Mouse (Mus musculus) stomach, embryonic 15.5 days (tissue): ENCODE measurements around the gene Als2cr12. TPM values are rescaled to one million over a fixed set of nuclear protein-coding genes. Genes with fewer than 3 reads are reported as not detected.
"Not testable (repeated sequence)": the region's sequence is repeated elsewhere in the genome, so short reads cannot be mapped to it uniquely, and the experiment has no call there.

Experiments used
- ATAC-seq: fragments of 200-750 bp; cut with Nextera tagmentation; 2 replicates; pipeline ENCODE4 v1.8.0; 2017; ENCODE audit warnings: low read depth, moderate number of reproducible peaks, moderate TSS enrichment; ENCODE audit not compliant: insufficient read depth, low FRiP score
- H3K27ac ChIP-seq: fragments of 300-500 bp; sonication (generic); 2 replicates; pipeline ENCODE4 v1.5.1; 2015; ENCODE audit warnings: mild to moderate bottlenecking, inconsistent platforms
- H3K27me3 ChIP-seq: fragments of 300-500 bp; sonication (generic); replicated peaks from 2 replicates; pipeline ENCODE4 v1.6.1; 2015; ENCODE audit warnings: inconsistent platforms
- H3K36me3 ChIP-seq: fragments of 300-500 bp; sonication (generic); 2 replicates; pipeline ENCODE4 v1.6.1; 2015; ENCODE audit warnings: inconsistent platforms
- H3K4me1 ChIP-seq: fragments of 300-500 bp; sonication (generic); 2 replicates; pipeline ENCODE4 v1.6.1; 2015; ENCODE audit warnings: inconsistent platforms
- H3K4me2 ChIP-seq: fragments of 300-500 bp; sonication (generic); 2 replicates; pipeline ENCODE4 v1.6.1; 2015; ENCODE audit warnings: mild to moderate bottlenecking, inconsistent platforms
- H3K4me3 ChIP-seq: fragments of 300-500 bp; sonication (generic); replicated peaks from 2 replicates; pipeline ENCODE4 v1.5.1; 2015; ENCODE audit warnings: inconsistent platforms
- H3K9ac ChIP-seq: fragments of 300-500 bp; sonication (generic); 2 replicates; pipeline ENCODE4 v1.6.1; 2015; ENCODE audit warnings: inconsistent platforms
- H3K9me3 ChIP-seq: fragments of 300-500 bp; sonication (generic); 2 replicates; pipeline ENCODE4 v1.6.1; 2016; ENCODE audit warnings: inconsistent platforms
- WGBS: fragments of 180-500 bp; shearing (Covaris S2); methylation state at CpG from one replicate; pipeline ENCODE4 v1.1.7; 2015; 5-methylcytosine and 5-hydroxymethylcytosine counted together
- polyA plus RNA-seq: library from polyadenylated mRNA; unstranded; fragments of >200 nt; fragmentation: Nextera tagmentation; extraction: Ambion mirVana; gene quantifications from 2 replicates; pipeline ENCODE4 v1.2.1, GENCODE M21; 2015

Gene Als2cr12
- polyA plus RNA-seq, 1 experiment from 2014 or later = 0.18 TPM

DNA sequence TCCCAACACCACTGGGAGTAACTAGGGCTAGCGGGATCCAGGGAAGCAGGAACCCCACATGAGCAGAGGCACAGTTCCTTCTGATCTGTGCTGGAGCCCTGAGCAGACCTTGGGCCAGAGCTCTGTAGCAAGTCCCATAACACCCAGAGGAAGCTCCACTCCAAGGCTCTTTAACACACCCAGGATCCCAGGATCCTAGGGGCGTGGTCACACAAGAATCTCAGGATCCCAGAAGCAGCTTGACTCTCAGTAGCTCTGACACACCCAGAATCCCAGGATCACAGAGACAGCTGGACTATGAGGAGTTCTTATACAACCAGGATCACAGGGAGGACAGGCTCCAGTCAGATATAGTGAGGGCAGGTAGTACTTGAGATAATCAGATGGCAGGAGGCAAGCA, 23.7 kb downstream of the Als2cr12 start:
- H3K27ac ChIP-seq = no peak overlapping the region

DNA sequence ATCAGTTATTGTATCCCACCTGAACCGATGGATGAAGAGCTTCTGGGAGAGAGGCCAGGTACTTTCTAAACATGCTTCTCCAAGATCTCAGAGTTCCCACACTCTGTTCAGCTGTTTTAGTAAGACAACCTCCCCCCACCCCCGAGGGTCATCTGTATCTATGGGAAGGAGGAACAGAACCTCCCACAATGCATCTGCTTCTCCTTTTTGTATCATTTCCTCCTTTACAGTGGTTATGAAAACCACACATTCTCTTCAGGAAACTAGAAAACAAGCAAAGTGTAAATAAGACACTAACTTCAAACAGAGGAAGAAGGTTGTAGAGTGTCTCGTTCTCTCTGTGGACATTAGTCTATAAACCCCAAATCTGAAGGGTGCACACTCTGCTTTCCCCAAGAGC, 26.2 kb downstream of the Als2cr12 start:
- not testable (repeated sequence) for ATAC-seq, H3K4me3 ChIP-seq, H3K9ac ChIP-seq, H3K27me3 ChIP-seq, H3K4me1 ChIP-seq, H3K9me3 ChIP-seq, H3K4me2 ChIP-seq, H3K36me3 ChIP-seq, H3K27ac ChIP-seq
- 74% methylated on average over 3 of the region's 3 CpGs for WGBS

More for the DNA sequence above, 23.7 kb downstream of the Als2cr12 start:
- H3K9me3 ChIP-seq = no peaks in the 10 kb centered on the region
- H3K27me3 ChIP-seq = no peaks in the 10 kb centered on the region
- H3K4me1 ChIP-seq = no peaks in the 10 kb centered on the region
- no peak overlapping the region for H3K9ac ChIP-seq
- H3K4me2 ChIP-seq = no peak overlapping the region
- no peak overlapping the region for H3K4me3 ChIP-seq
- ATAC-seq = no peak
- 79% methylated on average over 2 of the region's 2 CpGs for WGBS
- no peaks in the 10 kb centered on the region for H3K36me3 ChIP-seq

DNA sequence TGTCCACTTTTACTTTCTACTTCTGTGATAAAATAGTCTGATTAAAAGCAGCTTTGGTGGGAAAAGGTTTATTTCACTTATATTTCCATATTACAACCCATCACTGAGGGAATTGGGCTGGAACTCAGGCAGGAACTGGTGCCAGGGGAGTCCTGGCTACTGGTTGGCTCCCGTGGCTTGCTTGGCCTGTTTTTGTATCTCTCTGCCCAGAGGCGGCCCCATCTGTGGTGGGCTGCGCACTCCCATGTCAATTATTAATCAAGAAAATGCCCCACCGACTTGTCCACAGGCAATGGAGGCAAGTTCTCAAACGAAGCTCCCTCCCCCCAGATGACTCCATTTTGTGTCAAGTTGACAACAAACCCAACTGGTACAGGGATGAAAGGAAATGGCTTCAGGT, 27.6 kb downstream of the Als2cr12 start:
- Histone ChIP-seq H3K9me3 (no peaks in the 10 kb centered on the region), H3K4me3 (no peak overlapping the region), H3K27ac (no peak overlapping the region), H3K27me3 (no peaks in the 10 kb centered on the region), H3K9ac (no peak overlapping the region), H3K4me2 (no peak overlapping the region), H3K36me3 (no peaks in the 10 kb centered on the region), H3K4me1 (no peaks in the 10 kb centered on the region)
- WGBS = 84% methylated on average over 5 of the region's 5 CpGs
- ATAC-seq = no peak

DNA sequence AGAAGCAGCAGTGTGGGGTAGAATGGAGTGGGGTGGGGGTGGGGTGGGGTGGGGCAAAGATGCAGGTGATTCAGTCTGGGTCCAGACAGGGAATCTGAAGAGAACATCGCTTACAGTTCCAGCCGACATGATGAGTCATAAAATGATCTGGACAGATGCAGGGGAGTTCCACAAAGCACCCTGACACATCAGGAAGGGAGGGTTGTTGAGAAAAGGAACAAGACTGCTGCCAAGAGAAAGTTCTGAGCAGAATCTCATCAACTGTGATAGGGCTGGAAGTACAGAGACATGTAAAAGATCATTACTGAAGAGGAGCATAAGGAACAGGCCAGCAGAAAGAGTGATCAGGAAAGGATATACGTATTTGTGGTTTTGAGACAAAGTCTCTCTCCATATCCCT, 32.4 kb downstream of the Als2cr12 start:
- H3K4me3 ChIP-seq, H3K27me3 ChIP-seq, H3K27ac ChIP-seq, H3K4me1 ChIP-seq, H3K4me2 ChIP-seq, H3K36me3 ChIP-seq, H3K9ac ChIP-seq, ATAC-seq, H3K9me3 ChIP-seq: not testable (repeated sequence)
- WGBS = 82% methylated on average over 3 of the region's 3 CpGs

DNA sequence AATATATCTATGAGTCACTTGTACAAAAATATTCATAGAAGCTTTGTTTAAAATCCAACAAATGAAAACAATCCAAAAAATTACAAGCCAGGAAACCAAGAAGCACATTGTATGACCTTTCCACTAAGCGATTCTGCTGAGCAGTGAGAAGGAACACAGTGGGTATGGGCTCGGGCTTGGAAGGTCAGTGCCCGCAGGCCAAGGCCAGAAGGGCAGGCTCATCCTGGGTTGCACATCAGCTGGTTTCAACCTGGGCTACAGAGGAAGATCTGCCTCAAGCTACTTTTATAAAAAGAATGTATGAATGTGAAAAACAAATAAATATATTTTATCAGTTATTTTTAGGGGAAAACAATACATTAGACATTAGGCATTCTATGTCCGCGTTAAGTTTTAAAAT, 33.1 kb downstream of the Als2cr12 start:
- H3K9me3 ChIP-seq, ATAC-seq, H3K4me1 ChIP-seq, H3K9ac ChIP-seq, H3K27me3 ChIP-seq, H3K4me3 ChIP-seq, H3K4me2 ChIP-seq, H3K27ac ChIP-seq, H3K36me3 ChIP-seq: not testable (repeated sequence)
- 91% methylated on average over 5 of the region's 5 CpGs for WGBS

DNA sequence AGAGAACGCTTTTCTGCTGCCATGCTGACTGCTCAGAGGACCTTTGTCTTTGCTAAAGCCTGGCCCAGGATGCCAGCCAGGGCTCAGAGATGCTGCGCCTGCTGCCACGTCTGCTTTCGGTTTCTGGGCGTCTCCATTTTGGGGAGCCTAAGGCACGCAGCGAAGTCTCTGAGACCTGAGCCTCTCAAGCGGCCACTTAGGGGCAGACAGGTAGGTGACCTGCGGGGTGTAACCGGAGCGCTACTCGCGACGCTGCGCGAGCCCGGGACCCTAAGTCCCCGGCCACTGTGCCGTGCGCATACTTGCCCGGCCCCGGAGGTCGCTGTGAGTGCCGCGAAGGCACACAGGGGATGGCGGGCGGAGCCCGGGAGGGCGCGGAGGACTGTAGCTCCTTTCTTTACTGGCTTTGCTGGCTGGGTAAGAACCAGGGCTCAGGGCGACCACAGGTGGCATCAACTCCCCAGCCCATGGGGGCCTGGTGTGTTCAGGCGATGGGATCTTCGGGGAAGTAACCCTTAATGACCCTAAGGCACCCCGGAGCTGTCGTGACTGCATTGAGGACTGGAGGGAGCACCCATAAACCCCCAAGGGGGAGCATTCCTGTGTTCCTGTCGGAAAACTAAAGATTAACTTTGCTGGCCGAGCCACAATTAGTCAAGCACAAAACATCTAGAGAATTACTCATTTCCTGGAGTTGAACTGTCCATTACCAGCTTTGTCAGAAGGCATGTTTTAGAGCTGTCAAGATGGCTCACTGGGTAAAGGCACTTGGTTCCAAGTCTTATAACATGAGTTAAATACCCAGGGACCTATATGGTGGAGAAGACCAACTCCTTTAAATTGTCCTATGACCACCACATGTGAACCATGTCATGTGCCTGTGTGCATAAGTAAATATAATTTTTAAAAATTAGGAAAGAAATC, 43.0 kb downstream of the Als2cr12 start:
- ATAC-seq = peak; percentile 56; the same call in 1 of the 2 replicates
- 2% methylated on average over 37 of the region's 37 CpGs for WGBS

DNA sequence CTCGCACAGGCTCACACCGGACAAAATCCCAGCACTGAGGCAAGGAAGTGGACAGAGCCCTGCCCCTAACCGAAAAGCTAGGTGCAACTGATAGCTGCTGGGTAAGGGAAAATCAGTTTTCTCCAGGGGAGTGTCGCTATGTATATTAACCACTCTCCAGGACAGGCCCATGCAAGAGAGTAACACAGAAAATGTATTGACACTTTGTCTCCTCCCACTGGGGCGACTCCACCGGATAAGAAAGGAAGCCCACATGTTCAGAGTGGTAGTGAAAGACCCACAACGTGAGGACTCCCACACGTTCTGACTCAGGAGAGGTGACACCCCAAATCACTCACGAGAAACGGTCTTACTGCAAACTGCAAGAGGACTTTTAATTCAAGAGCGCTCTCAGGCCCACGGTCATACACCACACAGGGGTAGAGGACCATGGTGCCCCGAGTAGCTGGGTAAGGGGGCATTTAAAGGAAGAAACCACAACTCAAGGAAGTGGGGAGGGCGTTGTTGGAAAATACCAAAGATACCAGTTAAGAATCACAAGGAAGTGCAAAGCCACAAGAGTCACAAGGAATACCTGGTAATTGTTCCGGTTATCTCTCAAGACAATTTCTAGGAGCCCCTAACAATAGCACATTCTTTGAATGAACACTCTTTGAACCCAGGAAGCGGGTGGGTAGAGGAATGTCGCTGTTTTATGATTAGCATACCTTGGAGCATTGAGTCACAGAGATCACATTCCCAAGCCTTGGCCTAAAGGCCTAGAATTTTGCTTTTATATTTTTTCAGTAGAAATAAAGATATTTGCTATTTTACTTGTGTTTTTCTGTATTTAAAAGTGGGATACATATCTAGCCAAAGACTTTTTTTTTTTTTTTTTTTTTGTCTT, 44.0 kb downstream of the Als2cr12 start:
- not testable (repeated sequence) for H3K9ac ChIP-seq, H3K27me3 ChIP-seq, H3K4me1 ChIP-seq, ATAC-seq, H3K36me3 ChIP-seq, H3K9me3 ChIP-seq, H3K27ac ChIP-seq
- 81% methylated on average over 17 of the region's 17 CpGs for WGBS
- peak overlapping the region; percentile 70 for H3K4me3 ChIP-seq
- peak overlapping the region; percentile 82 for H3K4me2 ChIP-seq

More for the DNA sequence above, 43.0 kb downstream of the Als2cr12 start:
- H3K27me3 ChIP-seq = no peaks in the 10 kb centered on the region
- peak overlapping the region; percentile 82 for H3K4me2 ChIP-seq
- no peaks in the 10 kb centered on the region for H3K4me1 ChIP-seq
- peak overlapping the region; percentile 54; the same call in 1 of the 2 replicates for H3K9ac ChIP-seq
- peak overlapping the region; percentile 70 for H3K4me3 ChIP-seq
- H3K9me3 ChIP-seq = no peaks in the 10 kb centered on the region
- H3K27ac ChIP-seq = no peak overlapping the region
- no peaks in the 10 kb centered on the region for H3K36me3 ChIP-seq

DNA sequence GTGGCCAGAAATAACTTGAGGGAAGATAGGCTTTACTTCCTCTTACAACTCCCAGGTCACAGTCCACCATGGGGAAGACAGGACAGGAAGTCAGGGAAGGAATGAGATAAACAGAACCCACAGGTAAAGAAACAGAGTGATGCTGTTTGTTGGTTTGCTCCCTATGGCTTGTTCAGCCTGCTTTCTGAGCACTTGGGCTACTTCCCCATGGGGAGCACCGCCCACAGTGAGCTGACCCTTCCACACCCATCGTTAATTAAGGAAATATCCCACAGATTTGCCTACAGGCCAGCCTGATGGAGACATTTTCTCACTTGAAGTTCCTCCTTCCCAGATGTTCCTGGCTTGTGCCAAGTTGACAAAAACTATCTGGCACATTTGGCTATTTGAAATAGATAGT, 66.9 kb downstream of the Als2cr12 start:
- H3K9ac ChIP-seq, H3K4me2 ChIP-seq, H3K9me3 ChIP-seq, H3K36me3 ChIP-seq, H3K4me3 ChIP-seq, H3K4me1 ChIP-seq, H3K27ac ChIP-seq, H3K27me3 ChIP-seq, ATAC-seq: not testable (repeated sequence)
- WGBS = 36% methylated on average over 1 of the region's 2 CpGs

DNA sequence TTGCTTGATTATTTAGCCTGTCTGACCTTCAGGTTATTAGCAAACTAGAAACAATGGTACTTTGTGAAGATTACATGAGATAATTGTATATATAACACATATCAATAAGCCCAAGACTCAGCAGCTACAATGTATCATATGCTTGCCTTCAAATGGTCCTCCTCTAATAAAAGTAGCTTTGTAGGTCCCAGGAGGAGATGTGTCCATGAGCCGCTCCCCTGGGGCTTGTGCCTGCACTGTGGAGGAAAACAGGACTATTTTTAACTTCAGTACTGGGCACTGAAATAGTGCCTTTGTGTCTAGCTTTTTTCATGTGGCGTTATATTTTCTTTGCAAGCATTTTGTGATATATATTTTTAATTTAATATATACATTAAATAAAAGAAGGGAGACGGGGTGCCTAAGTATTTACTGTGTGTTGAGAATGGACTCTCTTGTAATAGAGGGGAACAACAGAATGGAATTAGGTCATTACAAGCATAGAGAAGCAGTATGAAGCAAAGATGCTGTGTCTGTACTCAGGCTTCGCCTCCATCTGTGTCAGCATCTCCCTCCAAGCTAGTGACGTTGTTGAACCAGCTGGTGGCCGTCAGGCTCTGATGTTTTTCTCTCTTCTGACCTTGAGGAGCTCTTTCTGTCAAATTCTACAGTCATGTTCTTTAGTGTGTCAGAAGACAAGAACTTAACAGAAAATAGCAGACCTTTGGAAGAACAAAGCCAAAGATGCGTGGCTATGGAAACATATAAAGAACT, 73.6 kb downstream of the Als2cr12 start:
- H3K4me3 ChIP-seq = no peak overlapping the region
- no peak for ATAC-seq
- no peak overlapping the region for H3K9ac ChIP-seq
- H3K27ac ChIP-seq = no peak overlapping the region
- no peaks in the 10 kb centered on the region for H3K36me3 ChIP-seq
- H3K27me3 ChIP-seq = no peaks in the 10 kb centered on the region
- WGBS = 49% methylated on average over 7 of the region's 7 CpGs
- H3K4me2 ChIP-seq = no peak overlapping the region
- H3K9me3 ChIP-seq = no peaks in the 10 kb centered on the region
- H3K4me1 ChIP-seq = no peaks in the 10 kb centered on the region

DNA sequence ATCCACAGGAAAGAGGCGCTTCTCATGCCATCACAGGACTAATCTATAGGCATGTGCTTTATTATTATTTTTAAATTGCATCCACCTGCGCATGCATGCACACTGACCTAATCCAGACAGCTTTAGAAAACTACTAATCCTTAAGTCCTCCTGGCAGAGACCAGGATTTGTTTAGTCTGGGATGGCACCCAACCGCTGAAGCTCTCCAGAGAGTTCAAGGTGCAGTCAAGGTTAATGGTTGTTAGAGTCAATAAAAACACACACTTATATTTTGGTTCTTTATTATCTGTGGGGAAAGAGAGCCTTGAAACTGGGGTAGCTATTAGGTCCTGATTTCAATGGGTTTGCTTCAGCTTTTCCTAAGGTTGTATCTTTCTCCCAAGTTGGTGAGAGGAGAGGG, 74.5 kb downstream of the Als2cr12 start:
- Histone ChIP-seq H3K4me1 (no peaks in the 10 kb centered on the region), H3K27me3 (no peaks in the 10 kb centered on the region), H3K36me3 (no peaks in the 10 kb centered on the region), H3K4me2 (no peak overlapping the region), H3K9ac (no peak overlapping the region), H3K9me3 (no peaks in the 10 kb centered on the region), H3K4me3 (no peak overlapping the region), H3K27ac (no peak overlapping the region)
- WGBS = 69% methylated on average over 3 of the region's 3 CpGs
- ATAC-seq = no peak

DNA sequence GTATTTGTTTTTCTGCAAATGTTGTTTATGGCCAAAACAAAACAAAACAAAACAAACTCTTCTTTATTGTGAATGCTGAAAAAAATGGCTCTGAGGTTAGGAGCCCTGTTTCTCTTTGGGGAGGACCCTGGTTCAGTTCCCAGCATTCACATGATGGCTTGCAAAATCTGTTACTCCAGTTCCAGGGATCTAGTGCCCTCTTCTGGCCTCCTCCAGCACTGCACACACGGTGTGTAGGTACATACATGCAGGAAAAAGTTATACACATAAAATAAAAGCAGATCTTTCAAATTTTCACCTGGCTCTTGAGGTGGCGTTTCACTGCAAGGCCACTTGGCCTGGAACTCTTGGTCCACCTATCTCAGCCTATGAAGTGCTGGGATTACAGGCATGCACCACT, 77.0 kb downstream of the Als2cr12 start:
- Histone ChIP-seq H3K9ac (no peak overlapping the region), H3K4me1 (0 out of 2 replicates have a peak, but pooled peaks cover 4% of the 10 kb centered on the region), H3K27ac (no peak overlapping the region), H3K4me2 (no peak overlapping the region), H3K27me3 (no peaks in the 10 kb centered on the region), H3K9me3 (no peaks in the 10 kb centered on the region), H3K36me3 (no peaks in the 10 kb centered on the region), H3K4me3 (no peak overlapping the region)
- WGBS = 87% methylated on average over 2 of the region's 2 CpGs
- no peak for ATAC-seq
